Mouse (Mus musculus): ENCODE data around the gene Usb1.

Usb1 gene

GRCm38 (mm10) chr8:95331720-95332436 is at the start of gene Usb1, which contains the start of gene Zfp319:
TSS of gene Usb1 (plus strand) at chr8:95332284.
TSS of gene Zfp319 (minus strand) at chr8:95331950.
- TF ChIP-seq GATA4 (IDR thresholded peaks at IDR 0.05; ENCODE audit: insufficient replicate concordance, low read length) = no peak

GRCm38 (mm10) chr8:95289066-95289650 is 42.9 kb upstream of the Usb1 start:
- TF ChIP-seq GATA4 (IDR thresholded peaks at IDR 0.05; ENCODE audit: insufficient replicate concordance, low read length) = no peak

GRCm38 (mm10) chr8:95293172-95293571 is 38.9 kb upstream of the Usb1 start:
- no peak for TF ChIP-seq GATA4 (IDR thresholded peaks at IDR 0.05; ENCODE audit: insufficient replicate concordance, low read length)

- TF ChIP-seq GATA4 (IDR thresholded peaks at IDR 0.05; ENCODE audit: insufficient replicate concordance, low read length) = no peak
Observed at GRCm38 (mm10) chr8:95293891-95294290, 38.2 kb upstream of the Usb1 start.

- TF ChIP-seq GATA4 (IDR thresholded peaks at IDR 0.05; ENCODE audit: insufficient replicate concordance, low read length) = no peak
Observed at GRCm38 (mm10) chr8:95302410-95302809, 29.7 kb upstream of the Usb1 start.

- TF ChIP-seq GATA4 (IDR thresholded peaks at IDR 0.05; ENCODE audit: insufficient replicate concordance, low read length) = no peak
Observed at GRCm38 (mm10) chr8:95305526-95305925, 26.6 kb upstream of the Usb1 start.

- TF ChIP-seq GATA4 (IDR thresholded peaks at IDR 0.05; ENCODE audit: insufficient replicate concordance, low read length) = no peak
Observed at GRCm38 (mm10) chr8:95306431-95306830, 25.7 kb upstream of the Usb1 start, which contains the start of gene Cngb1. TSS of gene Cngb1 (minus strand) at chr8:95306585.

GRCm38 (mm10) chr8:95310342-95310970 is 21.6 kb upstream of the Usb1 start, which contains the start of gene Tepp:
TSS of gene Tepp (plus strand) at chr8:95310566.
- TF ChIP-seq GATA4 (IDR thresholded peaks at IDR 0.05; ENCODE audit: insufficient replicate concordance, low read length) = no peak

GRCm38 (mm10) chr8:95312836-95313235 is 19.2 kb upstream of the Usb1 start:
- no peak for TF ChIP-seq GATA4 (IDR thresholded peaks at IDR 0.05; ENCODE audit: insufficient replicate concordance, low read length)

- no peak for TF ChIP-seq GATA4 (IDR thresholded peaks at IDR 0.05; ENCODE audit: insufficient replicate concordance, low read length)
Observed at GRCm38 (mm10) chr8:95313857-95314256, 18.2 kb upstream of the Usb1 start.

- TF ChIP-seq GATA4 (IDR thresholded peaks at IDR 0.05; ENCODE audit: insufficient replicate concordance, low read length) = no peak
Observed at GRCm38 (mm10) chr8:95314707-95315106, 17.4 kb upstream of the Usb1 start.

GRCm38 (mm10) chr8:95315350-95315749 is 16.7 kb upstream of the Usb1 start:
- no peak for TF ChIP-seq GATA4 (IDR thresholded peaks at IDR 0.05; ENCODE audit: insufficient replicate concordance, low read length)

GRCm38 (mm10) chr8:95320224-95321139 is 11.6 kb upstream of the Usb1 start:
- no peak for TF ChIP-seq GATA4 (IDR thresholded peaks at IDR 0.05; ENCODE audit: insufficient replicate concordance, low read length)

GRCm38 (mm10) chr8:95323201-95323600 is 8.9 kb upstream of the Usb1 start:
- no peak for TF ChIP-seq GATA4 (IDR thresholded peaks at IDR 0.05; ENCODE audit: insufficient replicate concordance, low read length)

GRCm38 (mm10) chr8:95324646-95325045 is 7.4 kb upstream of the Usb1 start:
- TF ChIP-seq GATA4 (IDR thresholded peaks at IDR 0.05; ENCODE audit: insufficient replicate concordance, low read length) = no peak

Measured in liver, adult (tissue).